Mouse (Mus musculus) hindbrain, embryonic 13.5 days (tissue): Measurements from ENCODE around the gene Prom1. TPM values are rescaled to one million over a fixed set of nuclear protein-coding genes. Genes with fewer than 3 reads are reported as not detected.

Source experiments
- ATAC-seq: fragments of 200-750 bp; cut with Nextera tagmentation; 2 replicates; pipeline ENCODE4 v1.8.0; 2017; ENCODE audit warnings: moderate TSS enrichment; ENCODE audit not compliant: low FRiP score
- H3K27ac ChIP-seq: fragments of 300-500 bp; sonication (generic); 2 replicates; pipeline ENCODE4 v1.5.1; 2015; ENCODE audit warnings: inconsistent platforms, mild to moderate bottlenecking, moderate library complexity
- H3K27me3 ChIP-seq: fragments of 300-500 bp; sonication (generic); 2 replicates; pipeline ENCODE4 v1.6.1; 2015; ENCODE audit warnings: mild to moderate bottlenecking, inconsistent platforms
- H3K36me3 ChIP-seq: fragments of 300-500 bp; sonication (generic); 2 replicates; pipeline ENCODE4 v1.6.1; 2015; ENCODE audit warnings: mild to moderate bottlenecking, inconsistent platforms
- H3K4me1 ChIP-seq: fragments of 300-500 bp; sonication (generic); replicated peaks from 2 replicates; pipeline ENCODE4 v1.6.1; 2015; ENCODE audit warnings: inconsistent platforms
- H3K4me2 ChIP-seq: fragments of 300-500 bp; sonication (generic); 2 replicates; pipeline ENCODE4 v1.6.1; 2015; ENCODE audit warnings: inconsistent platforms, mild to moderate bottlenecking, moderate library complexity
- H3K4me3 ChIP-seq: fragments of 300-500 bp; sonication (generic); 2 replicates; pipeline ENCODE4 v1.5.1; 2015; ENCODE audit warnings: mild to moderate bottlenecking, inconsistent platforms
- H3K9ac ChIP-seq: fragments of 300-500 bp; sonication (generic); 2 replicates; pipeline ENCODE4 v1.6.1; 2015; ENCODE audit warnings: mild to moderate bottlenecking, inconsistent platforms
- H3K9me3 ChIP-seq: fragments of 300-500 bp; sonication (generic); 2 replicates; pipeline ENCODE4 v1.6.1; 2016; ENCODE audit warnings: inconsistent platforms
- WGBS: fragments of 180-500 bp; shearing (Covaris S2); methylation state at CpG from one replicate; pipeline ENCODE4 v1.1.7; 2015; 5-methylcytosine and 5-hydroxymethylcytosine counted together
- polyA plus RNA-seq: library from polyadenylated mRNA; unstranded; fragments of >200 nt; fragmentation: Nextera tagmentation; extraction: Ambion mirVana; gene quantifications from 2 replicates; pipeline ENCODE4 v1.2.1, GENCODE M21; 2015

Gene Prom1
- polyA plus RNA-seq, 1 experiment from 2014 or later, result 41.9 TPM

- ATAC-seq, result no peak
- Histone ChIP-seq H3K4me2 (no peak overlapping the region), H3K36me3 (no peaks in the 10 kb centered on the region), H3K9me3 (no peaks in the 10 kb centered on the region), H3K4me3 (no peak overlapping the region), H3K27me3 (0 out of 2 replicates have a peak, but pooled peaks cover under 1% of the 10 kb centered on the region), H3K27ac (no peak overlapping the region), H3K4me1 (peaks cover 8% of the 10 kb centered on the region), H3K9ac (no peak overlapping the region)
- 74% methylated on average over 1 of the region's 1 CpGs for WGBS
These were observed 148.6 kb downstream of the Prom1 start for GRCm38 (mm10) chr5:43953241-43953640.

GRCm38 (mm10) chr5:43948748-43949275 lies 153.0 kb downstream of the Prom1 start:
- Histone ChIP-seq H3K36me3 (no peaks in the 10 kb centered on the region), H3K4me2 (peak overlapping the region; percentile 72), H3K9ac (peak overlapping the region; percentile 35; the same call in 1 of the 2 replicates), H3K27ac (no peak overlapping the region), H3K27me3 (peaks cover 4% of the 10 kb centered on the region; the same call in 1 of the 2 replicates), H3K9me3 (no peaks in the 10 kb centered on the region), H3K4me3 (no peak overlapping the region), H3K4me1 (peaks cover 16% of the 10 kb centered on the region)
- WGBS, result 3% methylated on average over 8 of the region's 8 CpGs
- 0 out of 2 replicates have a peak, but pooled peaks have one; percentile 46 for ATAC-seq

- Histone ChIP-seq H3K27ac (no peak overlapping the region), H3K4me1 (peaks cover 16% of the 10 kb centered on the region), H3K36me3 (no peaks in the 10 kb centered on the region), H3K9ac (peak overlapping the region; percentile 35), H3K9me3 (no peaks in the 10 kb centered on the region), H3K4me3 (peak overlapping the region; percentile 37), H3K4me2 (peak overlapping the region; percentile 72), H3K27me3 (peaks cover 4% of the 10 kb centered on the region; the same call in 1 of the 2 replicates)
- ATAC-seq, result peak; percentile 87
- WGBS, result 1% methylated on average over 27 of the region's 27 CpGs
These were observed 153.6 kb downstream of the Prom1 start for GRCm38 (mm10) chr5:43948111-43948743.

GRCm38 (mm10) chr5:43947330-43947977 lies 154.4 kb downstream of the Prom1 start:
- no peaks in the 10 kb centered on the region for H3K36me3 ChIP-seq
- no peaks in the 10 kb centered on the region for H3K9me3 ChIP-seq
- H3K4me1 ChIP-seq, result peaks cover 16% of the 10 kb centered on the region
- peak overlapping the region; percentile 35; the same call in 1 of the 2 replicates for H3K9ac ChIP-seq
- 0 out of 2 replicates have a peak, but pooled peaks have one; percentile 73 for ATAC-seq
- H3K4me3 ChIP-seq, result no peak overlapping the region
- WGBS, result 36% methylated on average over 9 of the region's 9 CpGs
- H3K27ac ChIP-seq, result no peak overlapping the region
- H3K4me2 ChIP-seq, result peak overlapping the region; percentile 72
- H3K27me3 ChIP-seq, result peaks cover 4% of the 10 kb centered on the region; the same call in 1 of the 2 replicates

Other genes with a start within 250 kb of the Prom1 start
- 4.1 and 4.6 TPM in 2 replicates for gene Cd38, start 233.5 kb downstream of the Prom1 start, polyA plus RNA-seq
- gene Gm7879, start 188.9 kb downstream of the Prom1 start, polyA plus RNA-seq, result 0.31 and 0.77 TPM in 2 replicates
- 2.5 and 2.8 TPM in 2 replicates for gene Fgfbp1, start 120.3 kb downstream of the Prom1 start, polyA plus RNA-seq
- 28.3 and 30.6 TPM in 2 replicates for gene Tapt1, start 124.6 kb upstream of the Prom1 start, polyA plus RNA-seq